Mouse (Mus musculus) heart, embryonic 16.5 days (tissue): ENCODE results near the gene Mis18bp1. TPM values are rescaled to one million over a fixed set of nuclear protein-coding genes. Genes with fewer than 3 reads are reported as not detected.

ENCODE experiments used
- polyA plus RNA-seq: library from polyadenylated mRNA; unstranded; fragments of >200 nt; fragmentation: Nextera tagmentation; extraction: Ambion mirVana; gene quantifications from 2 replicates; pipeline ENCODE4 v1.2.1, GENCODE M21; 2015

Gene Mis18bp1
- polyA plus RNA-seq, 1 experiment from 2014 or later: 36.2 TPM

Other genes starting within 250 kb of the Mis18bp1 start
- 9.9 and 12.0 TPM in 2 replicates for gene Klhl28, start 207.1 kb downstream of the Mis18bp1 start, polyA plus RNA-seq
- gene Togaram1, start 206.8 kb downstream of the Mis18bp1 start, polyA plus RNA-seq: 14.8 and 16.4 TPM in 2 replicates
- gene Prpf39, start 136.3 kb downstream of the Mis18bp1 start, polyA plus RNA-seq: 28.6 and 32.7 TPM in 2 replicates
- 466 and 516 TPM in 2 replicates for gene Fkbp3, start 98.6 kb downstream of the Mis18bp1 start, polyA plus RNA-seq
- gene Fancm, start 97.0 kb downstream of the Mis18bp1 start, polyA plus RNA-seq: 5.0 TPM in 2 replicates
- not detected in 2 replicates for gene Wdr20rt, start 52.9 kb upstream of the Mis18bp1 start, polyA plus RNA-seq